Mouse (Mus musculus) frontal cortex, postnatal 14 days (tissue): Measurements from ENCODE around the gene Ripor3.

Experiments used
- DNase-seq, 2 experiments: peaks; one replicate each; pipeline ENCODE4 v3.0.0; 2022; ENCODE audit warnings: low spot score in 2 of 2

The Ripor3 gene

DNA sequence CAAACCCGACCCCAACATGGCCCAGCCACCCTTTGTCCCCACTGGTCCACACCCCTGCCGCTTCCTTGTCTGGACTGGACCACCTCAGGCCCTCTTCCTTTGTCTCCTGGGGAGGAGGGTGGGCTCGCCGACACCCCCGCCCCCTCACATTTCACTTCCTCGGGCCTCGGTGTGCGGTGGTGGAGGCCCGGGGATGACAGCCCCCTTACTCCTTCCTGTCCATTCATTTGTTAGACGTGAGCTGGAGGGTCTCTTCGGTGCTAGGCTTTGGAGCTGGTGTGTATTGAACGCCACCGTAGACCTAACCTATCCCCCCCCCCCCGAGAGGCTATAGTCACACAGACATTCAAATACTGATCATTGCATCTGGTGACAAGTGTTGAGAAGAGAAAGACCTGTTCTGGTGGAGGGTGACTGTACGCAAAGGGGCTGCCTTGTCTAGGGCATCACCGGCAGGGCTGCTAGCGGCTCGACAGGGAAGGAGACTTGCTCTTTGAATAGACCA is 77.6 kb downstream of the Ripor3 start:
- DNase-seq = no peak

DNA sequence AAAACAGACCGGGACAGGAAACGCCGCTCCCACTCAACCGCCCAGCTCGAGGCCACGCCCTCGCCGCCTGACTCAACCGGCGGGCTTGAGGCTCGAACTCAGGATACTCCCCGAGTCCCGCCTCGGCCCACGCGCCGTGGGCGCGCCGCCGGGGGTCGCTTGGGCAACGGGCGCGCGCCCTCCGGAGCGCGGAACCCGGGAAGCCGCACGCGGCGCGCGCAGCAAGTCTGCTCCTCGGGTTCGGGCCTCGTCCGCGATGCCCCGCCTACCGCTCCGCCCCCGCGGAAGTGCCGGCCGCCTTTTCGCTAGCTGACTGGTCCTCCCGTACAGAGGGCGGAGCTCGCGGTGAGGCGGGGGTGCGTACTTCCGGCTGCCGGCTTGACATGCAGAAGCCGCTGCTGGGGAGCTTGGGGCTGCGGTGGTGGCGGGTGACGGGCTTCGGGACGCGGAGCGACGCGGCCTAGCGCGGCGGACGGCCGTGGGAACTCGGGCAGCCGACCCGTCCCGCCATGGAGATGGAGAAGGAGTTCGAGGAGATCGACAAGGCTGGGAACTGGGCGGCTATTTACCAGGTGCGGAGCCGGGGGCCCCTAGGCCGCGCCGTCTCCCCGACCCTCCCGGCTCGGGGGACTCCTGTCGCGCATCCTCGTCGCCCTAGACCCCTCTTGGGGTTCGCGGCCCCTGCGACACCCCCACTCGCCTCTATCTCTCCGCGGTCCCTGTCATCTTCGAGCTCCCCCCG is 78.3 kb downstream of the Ripor3 start, which contains the start of gene Ptpn1:
Ptpn1 (plus strand) TSS at position 73 of the 742 bp plus-strand sequence.
- peak; percentile 97 to 99 for DNase-seq

DNA sequence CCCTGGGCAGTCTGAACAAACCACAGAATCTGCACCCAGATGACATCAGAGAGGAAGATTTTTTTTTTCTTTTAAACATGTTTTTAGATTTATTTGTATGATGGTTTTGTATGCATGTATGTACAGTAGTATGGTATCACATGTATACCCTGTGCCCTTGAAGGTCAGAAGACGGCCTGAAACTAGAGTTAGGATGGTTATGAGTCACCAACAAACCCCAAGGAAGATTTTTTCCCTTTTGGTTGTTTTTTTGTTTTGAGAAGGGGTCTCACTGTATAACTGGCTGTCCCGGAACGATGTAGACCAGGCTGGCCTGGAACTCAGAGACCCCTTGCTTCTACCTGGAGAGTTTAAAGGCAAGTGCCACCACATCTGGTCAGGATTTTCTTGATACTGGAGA is 79.4 kb downstream of the Ripor3 start:
- DNase-seq = no peak
